Mouse (Mus musculus): ENCODE data around the gene Tmem102.

The Tmem102 gene

DNA sequence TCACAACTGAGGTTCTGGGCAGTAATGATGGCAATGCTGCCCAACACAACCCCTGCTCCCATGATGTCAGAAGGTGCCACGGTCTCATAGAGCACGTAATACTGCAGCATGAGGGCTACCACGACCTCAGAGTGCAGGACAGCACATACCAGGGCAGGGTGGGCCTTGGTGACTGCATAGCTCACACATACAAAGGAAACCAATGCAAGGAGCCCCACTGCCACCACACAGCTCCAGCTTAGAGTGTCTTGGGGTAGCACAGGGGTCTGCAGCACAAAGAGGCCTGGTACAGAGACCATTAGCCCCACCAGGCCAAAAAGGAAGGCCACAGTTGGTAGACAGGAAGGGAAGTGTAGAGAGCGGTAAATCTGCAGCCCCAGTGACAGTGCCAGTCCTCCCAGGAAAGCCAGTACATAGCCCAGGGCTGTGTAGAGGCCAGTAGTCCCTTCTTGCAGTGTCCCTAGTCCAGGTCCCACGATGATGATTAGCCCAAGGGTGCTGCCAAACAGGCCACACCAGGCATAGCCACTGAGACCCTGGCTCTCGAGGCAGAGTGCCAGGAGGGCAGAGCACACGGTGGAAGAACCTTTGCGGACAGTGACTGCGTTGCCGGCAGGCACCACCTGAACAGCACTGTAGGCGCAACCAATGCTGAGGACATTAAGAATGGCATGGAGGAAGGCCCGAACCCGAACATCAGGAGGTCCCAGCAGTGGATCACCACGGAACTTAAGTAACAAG is 45.1 kb downstream of the Tmem102 start:
- CTCF ChIA-PET = interaction anchor here in 1 of 4 experiments (1.0 to 2.7 kb wide), 3 partner anchors 29 to 117 kb away, joined by 3 to 11 read pairs (median 10); partner anchors contain the start of genes Tmem102 and Tmem95
- POLR2A ChIA-PET = interaction anchor here in 3 of 4 experiments (0.5 to 4.3 kb wide), 72 partner anchors 9 to 664 kb away, joined by 3 to 86 read pairs (median 6); partner anchors contain the start of genes Nlgn2 (in 3 of the 3), Tmem102 (in 3 of the 3), Tmem256 (in 3 of the 3) and 2810408A11Rik (in 2 of the 3)

- ChIA-PET POLR2A (interaction anchor here (0.5 to 4.3 kb wide), 136 partner anchors 8 to 935 kb away, joined by 3 to 86 read pairs (median 5); partner anchors contain the start of genes Mpdu1 (in 4 of the 4), 2810408A11Rik (in 3 of the 4), Eif5a (in 3 of the 4) and Neurl4 (in 3 of the 4)), CTCF (interaction anchor here in 3 of 4 experiments (0.6 to 2.7 kb wide), 7 partner anchors 10 to 175 kb away, joined by 3 to 11 read pairs (median 4); partner anchors contain the start of gene Tmem95 (in 1 of the 3))
Measured at GRCm38 (mm10) chr11:69758971-69759721, 46.3 kb downstream of the Tmem102 start.

- POLR2A ChIA-PET = interaction anchor here in 3 of 4 experiments (0.6 to 4.3 kb wide), 108 partner anchors 9 to 935 kb away, joined by 3 to 86 read pairs (median 6); partner anchors contain the start of genes Tmem256 (in 3 of the 3), 2810408A11Rik (in 2 of the 3), Ctdnep1 (in 2 of the 3) and Eif5a (in 2 of the 3)
Measured at GRCm38 (mm10) chr11:69758478-69758970, 46.9 kb downstream of the Tmem102 start, which contains the start of gene Polr2a. Gene Polr2a (minus strand): TSS chr11:69758637.

DNA sequence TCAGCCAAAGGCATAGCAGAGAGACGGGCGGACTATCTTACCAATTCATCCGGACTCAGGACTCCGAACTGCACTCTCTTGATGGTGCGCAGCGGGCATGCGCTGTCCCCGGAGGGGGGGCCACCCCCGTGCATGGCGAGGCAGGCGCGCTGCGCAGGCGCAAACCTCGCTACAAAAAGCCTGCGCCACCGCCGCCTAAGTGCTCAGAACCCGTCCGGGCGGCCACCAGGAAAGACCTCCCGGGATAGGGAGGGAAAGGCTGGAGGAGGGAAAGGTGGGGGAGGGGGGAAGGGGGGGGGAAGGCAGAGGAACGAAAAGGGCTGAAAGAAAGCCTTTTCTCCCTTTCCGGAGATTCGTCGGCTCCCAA is 47.4 kb downstream of the Tmem102 start:
- POLR2A ChIA-PET = interaction anchor here in 3 of 4 experiments (0.6 to 6.5 kb wide), 91 partner anchors 8 to 889 kb away, joined by 3 to 86 read pairs (median 6); partner anchors contain the start of genes Fgf11 (in 2 of the 3), Mpdu1 (in 2 of the 3), Nlgn2 (in 2 of the 3) and Tmem102 (in 2 of the 3)
- CTCF ChIA-PET = interaction anchor here in 2 of 4 experiments (0.9 to 2.0 kb wide), 3 partner anchors 26 to 46 kb away, joined by 3 to 11 read pairs (median 4); no protein-coding TSS in a partner anchor

More at GRCm38 (mm10) chr11:69758478-69758970, 46.9 kb downstream of the Tmem102 start, which contains the start of gene Polr2a:
- CTCF ChIA-PET = interaction anchor here in 2 of 4 experiments (0.9 to 2.7 kb wide), 6 partner anchors 10 to 176 kb away, joined by 3 to 11 read pairs (median 4); partner anchors contain the start of gene Tmem95 (in 1 of the 2)

DNA sequence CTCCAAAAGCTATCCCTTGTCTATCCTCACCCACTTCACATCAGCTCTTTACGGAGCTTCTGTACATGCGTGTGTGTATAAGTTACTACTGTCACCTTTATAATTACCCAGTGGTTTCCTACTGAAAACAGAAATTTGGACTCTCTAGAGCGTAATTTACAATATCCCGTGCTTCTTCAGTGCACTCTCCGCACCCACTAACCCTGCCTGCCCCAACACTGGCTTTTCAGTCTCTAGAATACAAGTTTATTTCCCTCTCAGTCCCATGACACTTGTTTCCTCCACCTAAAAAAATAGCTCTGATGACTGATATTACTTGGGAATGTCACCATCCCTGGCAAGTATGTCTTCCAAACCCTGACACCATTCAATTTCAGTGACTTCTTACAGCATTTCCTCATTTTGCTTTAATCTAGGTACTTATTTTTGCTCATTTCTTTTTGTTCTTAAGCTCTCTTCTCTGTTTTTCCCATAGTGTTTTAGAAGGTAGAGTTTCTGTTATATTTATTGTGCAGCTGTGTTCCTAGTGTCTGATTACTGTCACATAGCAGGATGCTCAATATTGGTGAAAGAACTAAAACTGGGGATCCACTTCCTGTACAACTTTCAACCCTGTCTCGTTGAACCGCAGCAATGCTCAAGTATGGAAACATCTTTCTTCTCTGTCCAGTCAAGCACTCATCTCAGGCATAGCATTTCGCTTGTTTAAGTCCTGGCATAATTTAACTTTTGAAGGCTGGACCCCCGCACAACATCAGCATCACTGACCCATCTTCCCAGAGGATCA is 47.9 kb downstream of the Tmem102 start:
- ChIA-PET CTCF (no interaction called here), POLR2A (interaction anchor here in 3 of 4 experiments (0.5 to 6.5 kb wide), 105 partner anchors 9 to 684 kb away, joined by 3 to 34 read pairs (median 4); partner anchors contain the start of genes Nlgn2 (in 3 of the 3), Tmem256 (in 3 of the 3), Cd68 (in 2 of the 3) and Eif5a (in 2 of the 3))

- ChIA-PET CTCF (interaction anchor here (0.5 to 2.0 kb wide), 18 partner anchors 9 to 208 kb away, joined by 3 to 9 read pairs (median 4); no protein-coding TSS in a partner anchor), POLR2A (interaction anchor here in 3 of 4 experiments (0.5 to 10.2 kb wide), 44 partner anchors 10 to 509 kb away, joined by 3 to 107 read pairs (median 4); partner anchors contain the start of genes Eif5a (in 2 of the 3), Tmem256 (in 2 of the 3), 2810408A11Rik (in 1 of the 3) and Ctdnep1 (in 1 of the 3))
Measured at GRCm38 (mm10) chr11:69754701-69755100, 50.7 kb downstream of the Tmem102 start.

GRCm38 (mm10) chr11:69754233-69754632 is 51.2 kb downstream of the Tmem102 start:
- ChIA-PET POLR2A (interaction anchor here in 3 of 4 experiments (0.5 to 10.2 kb wide), 55 partner anchors 10 to 604 kb away, joined by 3 to 107 read pairs (median 4); partner anchors contain the start of genes Eif5a (in 2 of the 3), Tmem256 (in 2 of the 3), 2810408A11Rik (in 1 of the 3) and Ctdnep1 (in 1 of the 3)), CTCF (interaction anchor here (0.5 to 2.0 kb wide), 21 partner anchors 9 to 385 kb away, joined by 3 to 9 read pairs (median 4); partner anchors contain the start of gene Zbtb4 (in 1 of the 4))

Measured in embryonic stem cell, embryonic (primary cell).